Mouse (Mus musculus): ENCODE data around the gene Olfr131.
"Not testable (repeated sequence)": the region's sequence is repeated elsewhere in the genome, so short reads cannot be mapped to it uniquely, and the experiment has no call there.

Gene Olfr131

DNA sequence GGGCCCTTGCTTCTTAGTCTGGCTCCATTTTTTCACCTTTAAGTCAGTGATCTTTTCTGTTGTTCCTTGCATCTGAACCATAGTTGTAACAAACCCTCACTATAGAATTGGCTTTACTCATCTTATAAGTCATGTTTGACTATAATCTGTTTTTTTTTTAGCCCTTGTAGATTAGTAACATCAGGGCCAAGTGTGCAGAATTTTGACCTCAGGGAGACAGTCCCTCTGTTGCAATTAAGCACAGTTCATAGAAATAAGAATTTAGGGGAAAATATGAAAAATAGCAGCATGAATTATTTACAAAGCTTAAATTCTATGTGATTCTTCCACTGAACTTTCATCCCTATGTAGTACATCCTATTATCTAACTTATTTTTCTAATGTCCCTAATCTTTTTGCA lies at the start of gene Olfr131:
Olfr131 (minus strand) TSS at position 101 of the 400 bp plus-strand sequence.
- DNase-seq (ENCODE audit: low spot score in 2 of 2): no peak

DNA sequence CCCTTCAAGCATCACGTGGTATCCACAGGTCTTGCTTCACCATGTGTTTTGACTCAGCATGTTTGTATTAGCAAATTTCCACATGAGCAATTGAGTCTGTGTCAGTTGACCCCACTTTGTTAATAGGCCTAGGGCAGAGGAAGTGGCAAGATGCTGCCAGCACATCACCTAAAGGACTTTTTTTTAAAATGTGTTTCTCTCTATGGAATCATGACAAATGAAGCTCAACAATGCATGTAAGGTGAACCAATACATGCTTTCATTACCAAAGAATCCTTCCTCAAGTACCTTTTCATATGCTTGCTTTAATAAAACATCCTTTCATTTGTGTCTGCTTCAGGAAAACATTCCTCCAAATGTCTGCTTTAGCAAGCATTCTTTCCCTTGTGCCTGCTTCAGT lies 45.9 kb upstream of the Olfr131 start, which contains the start of gene Olfr132:
Olfr132 (minus strand) TSS at position 101 of the 400 bp plus-strand sequence.
- no peak for DNase-seq (ENCODE audit: low spot score in 2 of 2)

DNA sequence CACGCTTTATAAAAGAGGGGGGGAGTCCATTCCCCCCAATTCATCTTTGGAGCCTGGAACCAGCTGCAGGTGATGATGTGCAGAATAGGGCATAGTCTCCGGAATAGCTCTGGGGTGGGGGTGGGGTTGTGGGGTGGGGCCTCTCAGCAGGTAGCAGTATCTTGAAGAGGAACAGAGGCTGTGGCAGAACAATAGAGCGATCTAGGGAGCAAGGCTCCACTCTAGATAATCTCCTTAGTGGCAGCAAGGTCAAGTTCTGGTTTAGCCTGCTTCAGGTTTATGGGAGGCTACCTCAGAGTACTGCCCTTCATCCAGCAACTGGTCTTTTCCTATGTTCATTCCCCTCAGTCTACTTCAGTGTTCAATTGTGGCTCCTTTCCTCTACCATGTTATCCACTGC lies 36.9 kb upstream of the Olfr131 start:
- DNase-seq (ENCODE audit: low spot score in 2 of 2): not testable (repeated sequence)

DNA sequence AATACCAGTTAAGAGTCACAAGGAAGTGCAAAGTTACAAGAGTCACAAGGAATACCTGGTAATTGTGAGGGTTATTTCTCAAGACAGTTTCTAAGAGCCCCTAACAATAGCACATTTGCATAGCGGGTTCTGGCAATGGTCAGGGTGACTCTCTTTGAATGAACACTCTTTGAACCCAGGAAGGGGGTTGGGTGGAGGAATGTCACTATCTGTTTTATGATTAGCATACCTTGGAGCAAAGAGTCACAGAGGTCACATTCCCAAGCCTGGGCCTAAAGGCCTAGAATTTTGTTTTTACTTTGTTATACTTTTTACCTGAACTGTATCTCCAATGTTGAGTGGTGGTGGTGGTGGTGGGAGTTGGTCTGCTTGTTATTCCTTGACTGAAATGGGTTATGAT lies 35.7 kb upstream of the Olfr131 start:
- DNase-seq (ENCODE audit: low spot score in 2 of 2): not testable (repeated sequence)

DNA sequence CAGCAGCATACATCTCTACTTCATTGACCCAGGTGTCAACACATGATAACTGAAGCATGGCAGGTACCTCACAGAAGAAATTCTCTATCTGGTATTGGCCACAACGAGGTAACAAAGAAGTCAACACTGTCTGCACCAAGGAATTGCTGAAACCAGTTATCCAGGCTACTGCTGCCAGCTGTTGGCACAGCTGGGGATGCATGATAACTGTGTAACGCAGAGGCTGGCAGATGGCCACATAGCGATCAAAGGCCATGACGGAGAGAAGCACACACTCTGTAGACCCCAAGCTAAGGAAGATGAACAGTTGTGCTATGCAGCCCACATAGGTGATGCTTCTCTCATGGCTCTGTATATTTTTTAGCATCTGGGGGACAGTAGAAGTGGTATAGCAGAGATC lies 6.1 kb downstream of the Olfr131 start:
- DNase-seq (ENCODE audit: low spot score in 2 of 2): no peak

DNA sequence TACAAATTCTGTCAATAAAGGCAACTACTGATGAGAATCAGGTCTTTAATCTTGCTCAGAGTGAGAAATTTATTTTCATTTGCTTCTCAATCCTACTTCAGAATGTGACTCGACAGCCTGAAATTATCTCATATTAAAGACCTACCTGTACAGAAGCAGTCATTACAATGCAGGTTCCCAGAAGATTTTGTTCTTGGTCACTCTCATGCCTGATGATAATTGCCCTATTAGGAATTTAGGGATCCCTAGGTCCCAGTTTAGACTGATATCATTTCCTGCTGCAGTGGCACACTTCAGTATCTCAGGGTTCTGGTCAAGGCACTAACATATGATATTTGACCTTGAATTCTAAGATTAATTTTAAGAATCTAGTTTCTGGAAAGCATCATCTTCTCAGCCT lies 24.9 kb downstream of the Olfr131 start, which contains the start of gene Olfr130:
Olfr130 (plus strand) TSS at position 301 of the 400 bp plus-strand sequence.
- DNase-seq (ENCODE audit: low spot score in 2 of 2): no peak

DNA sequence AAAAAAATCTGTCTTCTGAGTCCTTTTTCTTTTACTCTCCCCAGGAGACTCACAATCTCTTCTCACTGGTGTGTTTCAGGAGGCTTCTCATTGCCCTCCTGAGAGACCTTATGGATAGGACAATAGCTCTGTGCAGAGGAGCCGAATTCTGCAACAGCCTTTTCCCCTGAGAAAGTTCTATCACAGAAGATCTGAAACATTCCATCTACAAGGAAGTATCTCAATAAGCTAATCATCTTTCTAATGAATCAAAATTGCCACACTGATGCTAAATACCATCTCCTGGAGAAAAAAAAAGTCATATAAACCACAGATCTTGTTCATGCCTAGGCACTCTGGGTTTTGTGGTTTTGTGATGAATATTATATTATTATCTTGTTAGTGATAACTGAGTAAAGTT lies 28.5 kb downstream of the Olfr131 start, which contains the start of gene Olfr129:
Olfr129 (minus strand) TSS at position 101 of the 400 bp plus-strand sequence.
- no peak for DNase-seq (ENCODE audit: low spot score in 2 of 2)

Data from left cerebral cortex, adult 9 months (tissue).